Mouse (Mus musculus) lung, postnatal 0 days (tissue): ENCODE results near the gene Gimap4. TPM values are rescaled to one million over a fixed set of nuclear protein-coding genes. Genes with fewer than 3 reads are reported as not detected.
A peak's percentile ranks its signal among the peaks of the same experiment; 100 is the strongest.

Experiments used
- ATAC-seq: fragments of 200-750 bp; cut with Nextera tagmentation; 2 replicates; pipeline ENCODE4 v1.8.0; 2017; ENCODE audit warnings: moderate library complexity
- DNase-seq: peaks from one replicate; pipeline ENCODE4 v3.0.0-alpha.2; 2016; ENCODE audit warnings: low spot score
- H3K27ac ChIP-seq: fragments of 300-500 bp; sonication (generic); 2 replicates; pipeline ENCODE4 v1.5.1; 2014; ENCODE audit warnings: antibody characterized with exemption, mild to moderate bottlenecking, low read length, mixed read lengths
- H3K27me3 ChIP-seq: fragments of 300-500 bp; sonication (generic); replicated peaks from 2 replicates; pipeline ENCODE4 v1.6.1; 2014; ENCODE audit warnings: low read length, mixed read lengths; ENCODE audit not compliant: insufficient read depth
- H3K36me3 ChIP-seq: fragments of 300-500 bp; sonication (generic); 2 replicates; pipeline ENCODE4 v1.6.1; 2014; ENCODE audit warnings: low read length, mixed read lengths; ENCODE audit not compliant: insufficient read depth
- H3K4me1 ChIP-seq: fragments of 300-500 bp; sonication (generic); 2 replicates; pipeline ENCODE4 v1.6.1; 2014; ENCODE audit warnings: antibody characterized with exemption, low read depth, low read length, mixed read lengths; ENCODE audit not compliant: insufficient read depth
- H3K4me2 ChIP-seq: fragments of 300-500 bp; sonication (generic); replicated peaks from 2 replicates; pipeline ENCODE4 v1.6.1; 2014; ENCODE audit warnings: low read depth, mild to moderate bottlenecking, low read length, moderate library complexity, mixed read lengths
- H3K4me3 ChIP-seq: fragments of 300-500 bp; sonication (generic); 2 replicates; pipeline ENCODE4 v1.5.1; 2014; ENCODE audit warnings: low read depth, low read length
- H3K9ac ChIP-seq: fragments of 300-500 bp; sonication (generic); replicated peaks from 2 replicates; pipeline ENCODE4 v1.6.1; 2014; ENCODE audit warnings: low read depth, mild to moderate bottlenecking
- H3K9me3 ChIP-seq: fragments of 300-500 bp; sonication (generic); 2 replicates; pipeline ENCODE4 v1.6.1; 2016; ENCODE audit warnings: low read length, mixed read lengths
- CTCF ChIP-seq: IDR thresholded peaks from 2 replicates; pipeline ENCODE4 v1.5.1; 2016; ENCODE audit warnings: antibody characterized with exemption, mild to moderate bottlenecking
- EP300 ChIP-seq: IDR thresholded peaks from 2 replicates; pipeline ENCODE4 v1.6.1; 2016; ENCODE audit warnings: antibody characterized with exemption, mild to moderate bottlenecking, control low read depth
- WGBS: fragments of 180-500 bp; shearing (Covaris S2); extraction: QIAGEN DNeasy Blood & Tissue Kit; methylation state at CpG from one replicate; pipeline ENCODE4 v1.1.7; 2014; 5-methylcytosine and 5-hydroxymethylcytosine counted together
- polyA plus RNA-seq: library from polyadenylated mRNA; unstranded; fragments of >200 nt; fragmentation: Nextera tagmentation; extraction: Ambion mirVana; gene quantifications from 2 replicates; pipeline ENCODE4 v1.2.1, GENCODE M21; 2015

The Gimap4 gene
- polyA plus RNA-seq, 1 experiment from 2014 or later, result 129 TPM

DNA sequence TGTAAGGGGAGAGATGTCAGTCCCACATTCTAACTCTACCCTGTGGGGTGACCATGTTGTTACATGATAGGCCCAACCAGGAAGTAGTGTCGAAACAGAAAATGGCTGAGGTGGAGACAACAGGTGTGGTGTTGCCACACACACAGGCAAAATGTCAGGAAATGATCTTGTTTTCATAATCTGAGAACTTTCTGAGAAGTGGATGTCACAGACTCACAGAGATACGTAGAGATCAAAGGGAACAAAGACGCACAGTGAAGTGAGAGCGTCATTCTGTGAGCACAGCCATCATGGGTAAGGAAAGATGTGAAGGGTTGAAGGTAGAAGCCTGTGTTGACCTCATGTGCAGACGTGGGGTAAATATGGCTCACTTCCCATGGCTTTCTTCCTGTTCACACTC is 43.4 kb downstream of the Gimap4 start:
- 76% methylated on average over 5 of the region's 5 CpGs for WGBS
- Histone ChIP-seq H3K27me3 (no peaks in the 10 kb centered on the region), H3K36me3 (no peaks in the 10 kb centered on the region), H3K27ac (no peak overlapping the region), H3K9me3 (no peaks in the 10 kb centered on the region), H3K4me3 (no peak overlapping the region), H3K9ac (no peak overlapping the region), H3K4me2 (no peak overlapping the region), H3K4me1 (no peaks in the 10 kb centered on the region)
- ATAC-seq (no peak), DNase-seq (no peak)
- TF ChIP-seq CTCF (no peak), EP300 (no peak)

GRCm38 (mm10) chr6:48732864-48733304 is 48.5 kb downstream of the Gimap4 start:
- Histone ChIP-seq H3K27ac (no peak overlapping the region), H3K27me3 (no peaks in the 10 kb centered on the region), H3K4me1 (no peaks in the 10 kb centered on the region), H3K9me3 (no peaks in the 10 kb centered on the region), H3K9ac (no peak overlapping the region), H3K4me3 (no peak overlapping the region), H3K36me3 (no peaks in the 10 kb centered on the region), H3K4me2 (no peak overlapping the region)
- TF ChIP-seq EP300 (no peak), CTCF (no peak)
- DNase-seq (no peak), ATAC-seq (no peak)
- WGBS, result 33% methylated on average over 8 of the region's 8 CpGs

GRCm38 (mm10) chr6:48733660-48734059 is 49.3 kb downstream of the Gimap4 start:
- no peak for ATAC-seq
- Histone ChIP-seq H3K27me3 (no peaks in the 10 kb centered on the region), H3K4me1 (no peaks in the 10 kb centered on the region), H3K4me3 (no peak overlapping the region), H3K9ac (no peak overlapping the region), H3K4me2 (no peak overlapping the region), H3K9me3 (no peaks in the 10 kb centered on the region), H3K27ac (no peak overlapping the region), H3K36me3 (no peaks in the 10 kb centered on the region)
- 87% methylated on average over 1 of the region's 1 CpGs for WGBS
- no peak for DNase-seq
- TF ChIP-seq CTCF (no peak), EP300 (no peak)

GRCm38 (mm10) chr6:48737053-48737452 is 52.7 kb downstream of the Gimap4 start:
- ATAC-seq (no peak), DNase-seq (no peak)
- Histone ChIP-seq H3K27ac (no peak overlapping the region), H3K9me3 (no peaks in the 10 kb centered on the region), H3K4me2 (no peak overlapping the region), H3K4me3 (no peak overlapping the region), H3K36me3 (no peaks in the 10 kb centered on the region), H3K27me3 (no peaks in the 10 kb centered on the region), H3K9ac (no peak overlapping the region), H3K4me1 (peaks cover 4% of the 10 kb centered on the region; the same call in 1 of the 2 replicates)
- 67% methylated on average over 2 of the region's 2 CpGs for WGBS
- no peak for TF ChIP-seq CTCF
- TF ChIP-seq EP300, result no peak

DNA sequence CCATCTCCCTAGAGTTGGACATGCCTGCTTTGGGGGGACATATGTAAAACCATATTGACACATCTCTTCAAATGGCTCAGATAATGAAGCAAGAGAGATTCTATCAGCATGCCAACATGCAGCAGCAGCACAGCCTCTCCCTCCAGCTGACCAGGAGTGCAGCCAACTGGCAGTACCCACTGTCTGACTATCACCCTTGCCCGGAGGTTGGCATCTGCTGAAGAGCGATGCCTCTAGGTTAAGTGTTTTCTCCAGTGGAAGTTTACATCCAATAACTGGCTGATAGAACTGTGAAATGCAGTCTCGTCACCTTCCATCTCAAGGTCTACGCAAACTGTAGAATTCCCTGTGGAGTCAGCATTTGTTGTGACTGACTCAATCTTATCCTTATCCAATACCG is 53.3 kb downstream of the Gimap4 start:
- Histone ChIP-seq H3K4me2 (no peak overlapping the region), H3K27ac (no peak overlapping the region), H3K9ac (no peak overlapping the region), H3K27me3 (no peaks in the 10 kb centered on the region), H3K36me3 (no peaks in the 10 kb centered on the region), H3K9me3 (no peaks in the 10 kb centered on the region), H3K4me3 (no peak overlapping the region), H3K4me1 (peaks cover 4% of the 10 kb centered on the region; the same call in 1 of the 2 replicates)
- no peak for DNase-seq
- no peak for ATAC-seq
- TF ChIP-seq EP300 (no peak), CTCF (no peak)
- WGBS, result 83% methylated on average over 5 of the region's 5 CpGs

GRCm38 (mm10) chr6:48738961-48739779 is 54.8 kb downstream of the Gimap4 start, which contains the start of gene Gimap1:
Gene Gimap1, plus strand, starts transcription at chr6:48739054.
- Histone ChIP-seq H3K27ac (peak within 1 kb of the TSS; percentile 68), H3K4me3 (peak within 1 kb of the TSS; percentile 33), H3K4me2 (peak within 1 kb of the TSS; percentile 47), H3K4me1 (peaks cover 7% of the 10 kb centered on the region; the same call in 1 of the 2 replicates), H3K9ac (0 out of 2 replicates have a peak within 1 kb of the TSS, but pooled peaks have one; percentile 23), H3K36me3 (no peaks in the 10 kb centered on the region), H3K9me3 (no peaks in the 10 kb centered on the region), H3K27me3 (no peaks in the 10 kb centered on the region)
- DNase-seq (peak; percentile 29), ATAC-seq (peak; percentile 59)
- TF ChIP-seq CTCF (no peak), EP300 (peak; percentile 55; the same call in 1 of the 2 replicates)
- 46% methylated on average over 15 of the region's 15 CpGs for WGBS
